Mouse (Mus musculus): ENCODE measurements around the gene Nek2.

The Nek2 gene

DNA sequence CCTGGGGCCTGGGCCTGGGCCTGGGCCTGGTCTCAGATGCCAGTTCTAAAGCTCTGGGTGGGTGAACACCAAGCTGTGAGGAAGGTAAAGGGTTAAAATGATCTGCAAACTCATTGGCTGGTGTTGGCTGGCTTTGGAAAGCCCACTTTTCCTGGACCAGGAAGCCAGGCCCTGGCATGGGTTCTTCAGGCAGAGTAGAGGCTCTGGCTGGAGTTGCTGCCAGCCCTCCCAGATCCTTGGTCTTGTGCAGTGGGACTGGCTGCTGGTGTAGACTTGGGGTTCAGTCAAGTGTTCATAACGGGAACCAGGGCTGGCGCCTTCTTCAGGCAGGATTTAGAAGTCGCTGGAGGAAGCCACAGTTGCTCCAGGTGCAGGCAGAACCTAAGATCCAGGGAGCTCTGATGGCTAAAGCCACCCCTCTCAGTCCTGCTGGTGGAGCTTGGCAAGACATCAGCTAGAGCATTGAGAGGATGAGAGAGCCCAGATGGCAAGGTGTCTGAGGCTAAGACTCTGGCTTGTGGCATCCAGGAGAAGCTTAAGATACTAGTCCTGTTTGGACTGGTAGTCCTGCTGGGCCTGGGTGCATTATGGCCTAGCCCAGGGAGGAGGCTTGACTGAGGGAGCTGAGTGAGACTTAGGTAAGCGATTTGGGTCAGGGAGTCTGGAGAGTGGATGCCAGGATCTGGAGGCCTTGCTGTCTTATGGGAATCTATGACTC lies 42.7 kb downstream of the Nek2 start:
- no peak for DNase-seq

DNA sequence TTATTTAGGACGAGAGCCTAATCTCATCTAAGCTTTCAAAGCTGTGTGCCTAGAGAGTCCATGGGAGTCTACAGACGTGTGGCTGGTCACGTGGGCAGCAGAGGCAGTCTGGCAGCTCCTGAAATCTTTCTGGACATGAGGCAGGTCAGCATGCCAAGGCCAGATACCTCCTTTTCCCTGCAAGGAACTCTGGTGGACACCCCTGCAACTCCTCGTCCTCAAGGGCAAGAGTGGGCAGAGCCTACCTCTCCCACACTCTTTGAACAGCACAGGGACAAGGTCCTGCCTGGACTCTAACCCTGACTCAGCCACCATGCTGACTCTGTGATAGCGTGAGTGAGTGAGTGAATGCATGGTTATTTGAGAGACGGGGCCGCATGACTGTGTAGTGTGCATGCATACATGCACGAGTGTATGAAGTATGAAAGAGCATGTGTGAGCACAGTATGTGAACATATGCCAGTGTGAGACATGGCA lies 43.3 kb downstream of the Nek2 start:
- no peak for DNase-seq

DNA sequence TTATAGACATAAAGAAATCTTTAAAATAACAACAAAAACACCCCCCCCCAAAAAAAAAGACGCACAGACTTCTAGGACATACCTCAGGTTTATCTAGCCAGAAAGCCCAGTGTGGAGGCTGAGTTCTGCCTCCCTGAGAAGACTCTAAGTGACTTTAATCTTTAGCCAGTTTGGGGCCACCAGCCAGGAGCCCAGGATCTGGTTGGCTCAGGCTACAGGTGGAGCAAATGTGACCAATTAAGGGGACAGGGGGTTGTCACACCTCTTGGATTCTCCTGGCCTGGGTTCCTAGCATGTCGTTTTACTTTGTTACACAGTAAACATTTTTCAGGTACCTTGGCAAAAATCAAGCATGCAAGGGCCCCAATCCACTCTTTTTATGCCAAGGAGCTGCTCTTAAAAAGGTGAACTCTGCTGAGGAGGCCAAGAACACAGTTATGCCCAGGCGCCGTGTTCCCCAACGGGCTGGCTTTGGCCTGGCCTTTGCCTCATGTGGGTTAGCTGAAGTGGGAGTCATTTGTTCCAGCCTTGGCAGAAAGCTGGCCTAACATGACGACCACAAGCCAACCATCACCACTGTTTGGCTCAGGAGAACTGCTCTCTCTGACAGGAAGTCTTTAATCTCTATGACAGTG lies 50.9 kb downstream of the Nek2 start:
- no peak for DNase-seq

DNA sequence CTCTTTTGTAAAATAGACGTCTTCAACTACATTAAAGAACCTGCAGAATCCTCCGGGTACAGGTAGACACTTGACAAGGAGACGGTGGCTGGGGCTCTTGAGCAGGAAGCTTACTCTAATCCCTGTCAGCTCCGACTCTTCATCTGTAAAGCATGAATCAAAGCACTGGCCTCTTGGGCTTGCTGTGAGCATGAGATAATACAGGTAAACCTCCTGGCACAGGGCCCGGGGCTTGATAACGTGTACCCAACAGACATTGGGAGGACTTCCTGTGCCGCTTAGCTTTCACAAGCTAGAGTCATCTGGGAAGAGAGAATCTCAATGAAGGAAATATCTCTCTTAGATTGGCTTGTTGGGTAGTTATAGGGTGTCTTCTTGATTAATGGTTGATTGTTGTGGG lies 53.8 kb downstream of the Nek2 start:
- no peak for DNase-seq

DNA sequence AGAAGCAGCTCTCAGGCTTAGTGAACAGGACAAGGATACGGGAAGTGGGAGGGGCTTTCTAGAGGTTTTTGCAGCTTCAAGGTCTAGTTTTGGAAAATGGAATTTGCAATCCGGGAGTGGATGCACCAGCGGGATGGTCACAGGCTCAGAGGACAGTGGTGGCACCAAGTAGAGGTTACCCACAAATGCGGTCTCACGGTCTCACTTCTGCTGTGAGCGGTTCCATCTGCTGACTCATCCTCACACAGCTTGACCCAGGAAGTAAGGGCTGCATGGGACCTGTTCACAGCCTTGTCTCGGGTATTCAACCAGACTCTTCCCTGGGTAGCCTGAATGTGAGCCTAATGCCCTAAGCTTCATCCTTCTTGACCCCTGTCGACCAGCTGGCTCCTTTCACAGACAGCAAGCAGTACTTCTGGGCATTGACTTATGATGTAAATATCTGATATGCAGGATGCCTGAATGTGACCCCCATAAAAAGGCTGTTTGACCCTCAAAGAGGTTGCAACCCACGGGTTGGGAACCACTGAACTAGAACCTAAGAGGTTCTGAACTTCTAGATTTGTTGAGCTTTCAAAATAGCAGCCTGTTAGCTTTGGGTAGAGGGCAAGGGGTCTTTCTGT lies 54.5 kb downstream of the Nek2 start:
- DNase-seq = no peak

DNA sequence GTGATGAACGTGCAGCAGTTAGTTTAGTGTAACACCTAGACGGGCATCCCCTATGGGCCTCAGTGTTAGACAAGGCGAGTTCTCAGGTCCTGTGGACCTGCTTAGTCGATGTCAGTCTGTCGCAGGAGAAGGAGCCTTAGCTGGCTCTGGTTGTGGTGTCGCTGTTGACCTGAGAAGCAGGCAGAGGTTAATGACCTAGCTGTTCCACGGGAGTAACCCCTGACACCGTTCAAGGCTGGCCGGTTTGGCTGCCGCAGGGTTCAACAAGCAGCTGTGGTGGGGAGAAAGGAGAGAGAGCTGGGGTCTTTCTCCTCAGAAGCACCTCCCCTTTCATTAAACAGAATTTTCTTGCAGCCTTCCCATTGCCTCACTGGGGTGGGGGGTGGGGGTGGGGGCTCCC lies 56.4 kb downstream of the Nek2 start:
- no peak for DNase-seq

DNA sequence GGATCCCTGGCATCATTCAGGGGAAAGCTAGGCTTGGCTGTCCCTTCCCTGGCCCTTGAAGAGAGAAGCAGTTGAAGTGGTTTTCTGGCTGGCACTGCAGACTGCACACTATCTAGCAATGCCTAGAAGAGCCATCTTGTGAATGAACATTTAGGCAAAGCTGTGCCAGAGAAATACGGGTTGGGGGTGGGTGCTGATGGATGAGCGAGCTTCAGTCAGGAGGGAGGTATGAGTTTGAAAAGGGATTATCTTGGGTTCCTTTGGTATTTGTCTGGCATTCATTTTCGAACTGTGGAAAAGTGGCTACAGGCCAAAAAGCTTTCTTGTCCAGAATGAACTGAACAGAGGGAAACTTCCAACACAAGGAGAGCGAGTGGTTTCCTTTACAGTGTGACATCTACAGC lies 57.3 kb downstream of the Nek2 start:
- no peak for DNase-seq

DNA sequence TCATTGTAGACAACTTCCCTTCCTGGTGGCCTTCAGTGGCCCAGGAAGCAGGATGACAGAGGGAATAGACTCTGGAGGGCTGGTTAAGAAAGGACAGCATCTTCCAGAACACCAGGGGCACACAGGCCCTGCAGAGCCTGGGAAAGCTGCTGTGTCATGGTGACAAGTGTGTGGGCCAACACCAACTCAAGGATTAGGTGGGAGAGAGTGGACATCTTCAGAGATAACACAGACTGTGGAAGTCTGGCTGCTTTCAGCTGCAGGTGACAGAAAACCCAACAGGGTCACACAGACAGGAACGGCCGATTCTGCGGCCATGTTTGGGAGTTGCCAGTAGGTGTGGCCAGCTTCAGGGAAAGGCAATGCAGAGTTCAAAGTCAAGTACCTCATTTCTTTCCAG lies 59.0 kb downstream of the Nek2 start:
- DNase-seq = no peak

DNA sequence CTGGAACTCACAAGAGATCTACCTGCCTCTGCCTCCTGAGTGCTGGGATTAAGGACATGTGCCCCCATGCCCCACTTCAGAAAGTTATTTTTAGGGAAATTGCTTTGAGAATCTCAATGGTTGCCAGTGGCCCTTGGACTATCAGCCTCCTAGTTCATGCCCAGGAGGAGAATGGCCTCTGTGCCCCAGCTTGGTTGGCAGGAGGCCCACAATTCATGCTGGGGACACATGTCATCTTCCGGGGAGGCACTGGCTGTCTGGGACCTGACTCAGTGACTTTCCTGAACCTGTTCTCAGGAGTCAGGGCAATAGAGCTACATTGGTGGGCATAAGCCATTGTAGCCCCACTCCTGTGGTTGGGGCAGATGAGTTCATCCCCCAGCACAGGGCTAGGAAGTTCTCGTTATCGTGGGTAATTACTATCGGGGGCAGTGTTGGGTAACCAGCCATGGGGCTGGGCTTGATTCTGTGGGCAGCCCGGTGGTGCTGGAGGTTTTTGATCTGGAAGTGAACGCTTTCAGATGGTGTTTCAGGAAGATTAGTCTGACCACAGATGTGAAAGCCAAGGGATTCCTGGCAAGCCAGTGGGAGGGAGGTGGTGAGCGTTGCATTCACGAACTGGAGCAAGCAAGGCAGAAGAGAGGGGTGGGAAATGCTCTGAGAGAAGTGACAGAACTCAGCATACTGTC lies 59.8 kb downstream of the Nek2 start:
- DNase-seq = no peak

DNA sequence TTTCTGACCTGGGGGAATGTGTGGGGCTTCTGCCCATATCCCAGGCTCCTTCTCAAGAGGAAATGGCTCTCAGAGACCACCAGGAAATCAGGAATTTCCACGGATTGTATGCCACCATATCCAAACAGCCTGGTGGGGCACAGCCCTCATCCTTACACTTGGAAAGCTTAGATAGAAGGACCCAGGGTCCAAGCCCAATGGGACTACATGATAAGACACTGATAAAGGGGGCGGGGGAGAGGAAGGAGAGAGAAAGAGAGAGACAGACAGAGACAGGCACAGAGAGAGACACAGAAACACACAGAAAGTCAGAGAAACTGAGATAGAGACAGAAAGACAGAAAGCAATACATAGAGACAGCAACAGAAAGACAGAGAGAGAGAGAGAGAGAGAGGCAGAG lies 60.4 kb downstream of the Nek2 start:
- no peak for DNase-seq

All from embryo, embryonic 11 days (tissue).